Mouse (Mus musculus): Measurements from ENCODE around the gene Acin1. TPM values are rescaled to one million over a fixed set of nuclear protein-coding genes. Genes with fewer than 3 reads are reported as not detected.

Gene Acin1
- total and polyA plus RNA-seq, 2 experiments from 2014 or later, result 56.0 to 69.7 TPM

DNA sequence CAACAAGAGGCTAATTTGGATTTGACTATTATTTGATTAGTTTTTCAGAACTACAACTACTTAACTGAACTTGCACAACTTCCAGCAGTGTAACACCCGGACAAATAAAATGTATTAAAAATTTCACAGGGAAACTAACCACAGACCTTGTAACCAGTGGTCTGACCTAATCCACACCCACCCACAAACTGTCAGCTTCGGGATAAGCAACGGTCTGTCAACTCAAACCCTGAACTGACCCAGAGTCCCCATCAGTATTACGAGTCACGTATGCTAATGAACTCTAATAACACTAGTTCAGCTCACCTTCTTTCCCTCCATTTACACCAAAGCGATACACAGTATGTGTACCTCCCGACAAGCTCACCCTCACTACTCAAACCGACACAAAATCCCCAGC is 1.3 kb downstream of the Acin1 start:
- H3K36me3 ChIP-seq (replicated peaks; ENCODE audit: control insufficient read depth, insufficient read depth, low read length), result peaks cover 32% of the 10 kb centered on the region

DNA sequence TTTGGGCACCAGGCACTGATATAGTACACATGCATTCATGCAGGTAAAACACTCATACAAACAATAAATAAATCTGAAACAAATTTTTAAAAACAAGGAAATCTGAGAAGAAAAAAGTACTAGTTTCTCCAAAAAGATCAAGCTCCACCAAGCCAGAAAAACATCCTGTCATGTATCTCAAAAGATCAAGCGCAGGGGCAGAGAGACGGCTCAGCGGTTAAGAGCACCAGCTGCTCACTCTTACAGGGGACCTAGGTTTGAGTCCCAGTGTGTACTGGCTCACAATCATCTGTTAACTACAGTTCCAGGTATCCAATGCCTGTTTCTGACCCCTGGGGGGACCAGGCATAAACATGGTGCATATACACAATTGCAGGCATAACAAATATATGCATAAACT is 4.3 kb downstream of the Acin1 start:
- no peak overlapping the region for H3K9ac ChIP-seq (replicated peaks; ENCODE audit: low read depth, low read length)
- no peaks in the 10 kb centered on the region for H3K27me3 ChIP-seq (ENCODE audit: control insufficient read depth, insufficient read depth, low read length)
- peaks cover 40% of the 10 kb centered on the region for H3K36me3 ChIP-seq (replicated peaks; ENCODE audit: control insufficient read depth, insufficient read depth, low read length)
- peaks cover 7% of the 10 kb centered on the region for H3K4me1 ChIP-seq (ENCODE audit: control insufficient read depth, insufficient read depth)
- no peaks in the 10 kb centered on the region for H3K9me3 ChIP-seq (replicated peaks; ENCODE audit: control insufficient read depth, low read length)
- WGBS, result 80% methylated on average over 3 of the region's 3 CpGs
- ATAC-seq (ENCODE audit: insufficient read depth, low read depth) (no peak), DNase-seq (ENCODE audit: low spot score) (no peak)
- H3K4me3 ChIP-seq (ENCODE audit: low read depth, low read length), result no peak overlapping the region
- H3K4me2 ChIP-seq (ENCODE audit: low read depth, low read length), result no peak overlapping the region
- TF ChIP-seq EP300 (IDR thresholded peaks at IDR 0.05; ENCODE audit: low read depth) (no peak), CTCF (IDR thresholded peaks at IDR 0.05; ENCODE audit: low read depth) (no peak)
- H3K27ac ChIP-seq (ENCODE audit: low read depth), result no peak overlapping the region

More for the DNA sequence above, 1.3 kb downstream of the Acin1 start:
- DNase-seq (ENCODE audit: low spot score) (no peak), ATAC-seq (ENCODE audit: insufficient read depth, low read depth) (no peak)
- Histone ChIP-seq H3K9ac (replicated peaks; ENCODE audit: low read depth, low read length) (peak overlapping the region; percentile 93), H3K4me1 (ENCODE audit: control insufficient read depth, insufficient read depth) (peaks cover 11% of the 10 kb centered on the region), H3K9me3 (replicated peaks; ENCODE audit: control insufficient read depth, low read length) (no peaks in the 10 kb centered on the region), H3K4me2 (ENCODE audit: low read depth, low read length) (peak overlapping the region; percentile 85), H3K27me3 (ENCODE audit: control insufficient read depth, insufficient read depth, low read length) (no peaks in the 10 kb centered on the region), H3K27ac (ENCODE audit: low read depth) (peak overlapping the region; percentile 97), H3K4me3 (ENCODE audit: low read depth, low read length) (peak overlapping the region; percentile 87)
- 7% methylated on average over 8 of the region's 8 CpGs for WGBS
- TF ChIP-seq CTCF (IDR thresholded peaks at IDR 0.05; ENCODE audit: low read depth) (no peak), EP300 (IDR thresholded peaks at IDR 0.05; ENCODE audit: low read depth) (no peak)

DNA sequence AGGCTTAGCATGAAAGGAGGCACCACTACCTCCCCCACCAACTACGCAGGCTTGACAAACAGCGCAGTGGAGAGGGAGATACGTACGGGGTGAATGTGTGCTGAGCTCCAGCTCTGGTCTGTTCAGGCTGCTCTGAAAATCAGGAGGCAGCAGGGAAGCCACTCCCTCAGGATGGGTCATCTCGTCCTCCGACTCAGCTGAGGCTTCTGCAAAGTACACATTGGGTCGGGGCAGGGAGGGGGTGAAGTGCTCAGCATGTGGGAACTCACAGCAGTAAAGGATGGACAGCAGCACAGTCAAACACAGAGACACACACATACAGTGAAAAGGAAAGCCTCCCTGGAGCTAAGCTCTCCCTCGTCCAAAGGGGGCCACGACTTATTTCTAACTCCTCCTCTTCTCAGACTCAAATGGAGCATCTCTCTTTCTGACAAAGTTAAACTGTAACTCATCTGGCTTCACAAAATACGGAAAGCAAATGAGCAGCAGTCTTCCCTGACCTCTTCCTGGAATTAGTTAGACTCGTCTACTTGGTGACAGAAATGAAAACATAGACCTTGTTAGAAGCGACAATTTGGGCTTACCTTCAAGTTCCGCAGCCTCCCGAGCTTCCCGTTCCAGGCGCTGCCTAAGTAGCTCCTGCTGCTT is 8.0 kb downstream of the Acin1 start:
- Histone ChIP-seq H3K27me3 (ENCODE audit: control insufficient read depth, insufficient read depth, low read length) (no peaks in the 10 kb centered on the region), H3K9ac (replicated peaks; ENCODE audit: low read depth, low read length) (no peak overlapping the region), H3K4me1 (ENCODE audit: control insufficient read depth, insufficient read depth) (no peaks in the 10 kb centered on the region; the same call in 1 of the 2 replicates), H3K4me3 (ENCODE audit: low read depth, low read length) (no peak overlapping the region), H3K4me2 (ENCODE audit: low read depth, low read length) (no peak overlapping the region), H3K36me3 (replicated peaks; ENCODE audit: control insufficient read depth, insufficient read depth, low read length) (peaks cover 67% of the 10 kb centered on the region), H3K9me3 (replicated peaks; ENCODE audit: control insufficient read depth, low read length) (no peaks in the 10 kb centered on the region), H3K27ac (ENCODE audit: low read depth) (no peak overlapping the region)
- TF ChIP-seq CTCF (IDR thresholded peaks at IDR 0.05; ENCODE audit: low read depth) (no peak), EP300 (IDR thresholded peaks at IDR 0.05; ENCODE audit: low read depth) (no peak)
- 88% methylated on average over 16 of the region's 16 CpGs for WGBS
- no peak for ATAC-seq (ENCODE audit: insufficient read depth, low read depth)
- no peak for DNase-seq (ENCODE audit: low spot score)

DNA sequence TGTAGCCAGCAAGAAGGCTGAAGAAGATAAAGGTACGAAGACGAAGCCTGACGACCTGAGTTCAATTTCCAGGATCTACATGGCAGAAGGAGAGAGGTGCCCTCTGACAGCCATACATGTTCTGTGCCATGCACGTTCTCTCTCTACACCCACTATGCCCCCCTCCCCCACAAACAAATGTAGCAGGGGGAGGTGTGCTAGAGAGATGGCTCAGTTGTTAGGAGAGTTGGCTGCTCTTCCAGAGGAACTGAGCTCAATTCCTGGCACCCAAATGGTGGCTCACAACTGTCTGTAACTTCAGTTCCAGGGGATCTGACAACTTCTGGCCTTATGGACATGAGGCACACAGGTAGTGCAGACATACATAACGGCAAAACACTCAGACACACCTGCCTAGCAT is 10.4 kb downstream of the Acin1 start:
- DNase-seq (ENCODE audit: low spot score), result no peak
- Histone ChIP-seq H3K4me1 (ENCODE audit: control insufficient read depth, insufficient read depth) (no peaks in the 10 kb centered on the region; the same call in 1 of the 2 replicates), H3K9me3 (replicated peaks; ENCODE audit: control insufficient read depth, low read length) (no peaks in the 10 kb centered on the region), H3K27me3 (ENCODE audit: control insufficient read depth, insufficient read depth, low read length) (no peaks in the 10 kb centered on the region), H3K27ac (ENCODE audit: low read depth) (no peak overlapping the region), H3K4me2 (ENCODE audit: low read depth, low read length) (no peak overlapping the region), H3K9ac (replicated peaks; ENCODE audit: low read depth, low read length) (no peak overlapping the region), H3K4me3 (ENCODE audit: low read depth, low read length) (no peak overlapping the region), H3K36me3 (replicated peaks; ENCODE audit: control insufficient read depth, insufficient read depth, low read length) (peaks cover 77% of the 10 kb centered on the region)
- TF ChIP-seq CTCF (IDR thresholded peaks at IDR 0.05; ENCODE audit: low read depth), result no peak
- TF ChIP-seq EP300 (IDR thresholded peaks at IDR 0.05; ENCODE audit: low read depth), result no peak
- ATAC-seq (ENCODE audit: insufficient read depth, low read depth), result no peak
- WGBS, result 84% methylated on average over 5 of the region's 5 CpGs

DNA sequence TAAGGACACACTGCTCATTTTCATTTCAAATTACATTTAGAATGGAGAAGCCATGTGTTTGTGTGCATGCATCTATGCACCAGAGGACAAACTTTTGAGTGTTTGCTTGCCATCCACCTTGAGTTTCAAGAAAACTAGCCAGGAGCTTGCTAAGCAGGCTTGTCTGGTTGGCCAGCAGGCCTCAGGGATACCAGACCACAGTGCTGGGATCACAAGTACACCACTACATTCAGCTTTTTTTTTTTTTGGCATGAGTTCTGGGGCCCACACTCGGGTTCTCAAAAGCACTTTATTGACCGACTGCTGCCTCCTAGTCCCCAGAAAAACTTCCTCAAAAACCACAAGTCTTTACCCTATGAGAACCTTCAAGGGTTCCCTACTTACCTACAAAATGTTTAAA is 12.4 kb downstream of the Acin1 start:
- TF ChIP-seq EP300 (IDR thresholded peaks at IDR 0.05; ENCODE audit: low read depth) (no peak), CTCF (IDR thresholded peaks at IDR 0.05; ENCODE audit: low read depth) (no peak)
- H3K27ac ChIP-seq (ENCODE audit: low read depth), result no peak overlapping the region
- no peak overlapping the region; the same call in 1 of the 2 replicates for H3K9ac ChIP-seq (replicated peaks; ENCODE audit: low read depth, low read length)
- H3K4me3 ChIP-seq (ENCODE audit: low read depth, low read length), result no peak overlapping the region
- no peak for DNase-seq (ENCODE audit: low spot score)
- no peaks in the 10 kb centered on the region; the same call in 1 of the 2 replicates for H3K4me1 ChIP-seq (ENCODE audit: control insufficient read depth, insufficient read depth)
- 56% methylated on average over 2 of the region's 2 CpGs for WGBS
- H3K4me2 ChIP-seq (ENCODE audit: low read depth, low read length), result no peak overlapping the region
- no peak for ATAC-seq (ENCODE audit: insufficient read depth, low read depth)
- peaks cover 76% of the 10 kb centered on the region for H3K36me3 ChIP-seq (replicated peaks; ENCODE audit: control insufficient read depth, insufficient read depth, low read length)
- H3K9me3 ChIP-seq (replicated peaks; ENCODE audit: control insufficient read depth, low read length), result no peaks in the 10 kb centered on the region
- no peaks in the 10 kb centered on the region for H3K27me3 ChIP-seq (ENCODE audit: control insufficient read depth, insufficient read depth, low read length)

DNA sequence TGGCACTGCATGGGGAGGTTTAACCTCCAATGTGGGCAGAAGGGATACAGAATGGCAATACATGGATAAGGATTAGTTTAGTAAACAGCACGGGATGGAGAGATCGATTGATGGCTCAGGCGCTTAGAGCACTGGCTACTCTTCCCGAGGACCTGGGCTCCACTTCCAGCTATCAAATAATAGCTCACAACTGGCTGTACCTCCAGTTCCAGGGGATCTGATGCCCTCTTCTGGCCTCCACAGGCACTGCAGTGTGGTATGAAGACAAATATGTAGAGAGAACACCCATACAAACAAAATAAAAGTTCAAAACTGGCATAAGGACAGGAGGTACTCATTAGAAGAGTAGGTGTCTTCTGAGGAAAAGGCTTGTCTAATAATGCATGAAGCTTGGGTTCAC is 17.4 kb downstream of the Acin1 start:
- no peak overlapping the region for H3K4me2 ChIP-seq (ENCODE audit: low read depth, low read length)
- no peak for DNase-seq (ENCODE audit: low spot score)
- 81% methylated on average over 4 of the region's 4 CpGs for whole genome bisulfite sequencing
- H3K9ac ChIP-seq (replicated peaks; ENCODE audit: low read depth, low read length), result no peak overlapping the region
- TF ChIP-seq CTCF (IDR thresholded peaks at IDR 0.05; ENCODE audit: low read depth), result peak; percentile 57
- TF ChIP-seq EP300 (IDR thresholded peaks at IDR 0.05; ENCODE audit: low read depth), result no peak
- no peak for ATAC-seq (ENCODE audit: insufficient read depth, low read depth)
- no peak overlapping the region for H3K4me3 ChIP-seq (ENCODE audit: low read depth, low read length)
- no peaks in the 10 kb centered on the region for H3K27me3 ChIP-seq (ENCODE audit: control insufficient read depth, insufficient read depth, low read length)
- no peaks in the 10 kb centered on the region for H3K9me3 ChIP-seq (replicated peaks; ENCODE audit: control insufficient read depth, low read length)
- H3K27ac ChIP-seq (ENCODE audit: low read depth), result no peak overlapping the region
- H3K4me1 ChIP-seq (ENCODE audit: control insufficient read depth, insufficient read depth), result no peaks in the 10 kb centered on the region; the same call in 1 of the 2 replicates
- H3K36me3 ChIP-seq (replicated peaks; ENCODE audit: control insufficient read depth, insufficient read depth, low read length), result peaks cover 78% of the 10 kb centered on the region

Measured in heart, postnatal 0 days (tissue).